Comparison of ENCODE assay signal across 9 mouse cellular contexts in genomic region chr16:38400311-38400960, GRCm38 (mm10). TPM values are rescaled to one million over a fixed set of nuclear protein-coding genes. Genes with fewer than 3 reads are reported as not detected.
A peak's percentile ranks its signal among the peaks of the same experiment; 100 is the strongest.
DNase-seq lines count a peak whose midpoint lies in the region; ATAC-seq and TF ChIP-seq lines count a peak whose summit lies in the region.
"Had no signal": no experiment of that assay in that cellular context is flagged by ENCODE, and none has a peak within 500 bp of the region (broad histone marks: within the 10 kb centered on the region; RNA-seq: fewer than 3 reads in every experiment).

No protein-coding gene starts in this region.

- no peaks in the 10 kb centered on the region for H3K27me3 ChIP-seq in heart, embryonic 11.5 days (ENCODE audit: control insufficient read depth, insufficient read depth, low read length)
- H3K27me3 ChIP-seq in ES-Bruce4 (ENCODE audit: control insufficient read depth, insufficient read depth, low read length, poor library complexity, severe bottlenecking): no peaks in the 10 kb centered on the region
- H3K27me3 ChIP-seq in heart, embryonic 16.5 days (ENCODE audit: control insufficient read depth, insufficient read depth, low read length): no peaks in the 10 kb centered on the region
- no peaks in the 10 kb centered on the region for H3K27me3 ChIP-seq in liver, embryonic 16.5 days (ENCODE audit: control insufficient read depth, insufficient read depth, low read depth, low read length)

- peak; percentile 39 for ATAC-seq in heart, embryonic 11.5 days (replicated peaks; ENCODE audit: insufficient number of reproducible peaks, low FRiP score, low TSS enrichment)
- no peak for ATAC-seq in heart, embryonic 16.5 days (replicated peaks; ENCODE audit: extremely low read depth, insufficient read depth, low FRiP score)
- no peak for ATAC-seq in liver, embryonic 16.5 days (ENCODE audit: low read depth)

- TF ChIP-seq EP300 in ES-Bruce4 (IDR thresholded peaks at IDR 0.05; ENCODE audit: insufficient read depth, low read depth, low read length): no peak

- intact Hi-C loops in heart, postnatal 36 days (cut with DNase I): no loop called here

- no peak for TF ChIP-seq CTCF in ES-Bruce4 (IDR thresholded peaks at IDR 0.05; ENCODE audit: low read depth, low read length)

- 70% methylated on average over 9 of the region's 9 CpGs for WGBS in heart, embryonic 11.5 days (ENCODE audit: insufficient replicate concordance)
- 78% methylated on average over 9 of the region's 9 CpGs for WGBS in heart, embryonic 16.5 days
- WGBS in liver, embryonic 16.5 days (ENCODE audit: insufficient replicate concordance): 69% methylated on average over 9 of the region's 9 CpGs

- no peak overlapping the region for H3K27ac ChIP-seq in heart, embryonic 11.5 days (ENCODE audit: low read depth, low read length)
- no peak overlapping the region for H3K27ac ChIP-seq in ES-Bruce4 (ENCODE audit: insufficient read depth, low read length)
- no peak overlapping the region for H3K27ac ChIP-seq in heart, embryonic 16.5 days (ENCODE audit: low read length)
- H3K27ac ChIP-seq in liver, embryonic 16.5 days (ENCODE audit: low read length): peak overlapping the region; percentile 75

- H3K9ac ChIP-seq in heart, embryonic 11.5 days (ENCODE audit: low read depth, low read length): peak overlapping the region; percentile 25
- peak overlapping the region; percentile 24; the same call in 1 of the 2 replicates for H3K9ac ChIP-seq in ES-Bruce4 (ENCODE audit: low read depth, poor library complexity, severe bottlenecking)
- peak overlapping the region; percentile 59 for H3K9ac ChIP-seq in heart, embryonic 16.5 days (ENCODE audit: low read length)
- H3K9ac ChIP-seq in liver, embryonic 16.5 days (ENCODE audit: low read depth, low read length): peak overlapping the region; percentile 3; the same call in 1 of the 2 replicates

- H3K9me3 ChIP-seq in heart, embryonic 11.5 days (replicated peaks; ENCODE audit: control insufficient read depth, low read length): no peaks in the 10 kb centered on the region
- no peaks in the 10 kb centered on the region for H3K9me3 ChIP-seq in ES-Bruce4 (replicated peaks; ENCODE audit: control insufficient read depth, insufficient read depth, low read length, poor library complexity, severe bottlenecking)
- H3K9me3 ChIP-seq in heart, embryonic 16.5 days (replicated peaks; ENCODE audit: control insufficient read depth, low read length): no peaks in the 10 kb centered on the region; the same call in 1 of the 2 replicates
- H3K9me3 ChIP-seq in liver, embryonic 16.5 days (replicated peaks; ENCODE audit: control insufficient read depth, low read length): no peaks in the 10 kb centered on the region

- H3K4me3 ChIP-seq in heart, embryonic 11.5 days (ENCODE audit: low read depth, low read length): peak overlapping the region; percentile 5
- no peak overlapping the region; the same call in 1 of the 2 replicates for H3K4me3 ChIP-seq in ES-Bruce4 (ENCODE audit: low read depth, low read length)
- H3K4me3 ChIP-seq in heart, embryonic 16.5 days (ENCODE audit: low read length): peak overlapping the region; percentile 32
- no peak overlapping the region for H3K4me3 ChIP-seq in liver, embryonic 16.5 days (ENCODE audit: low read depth, low read length)

- no peaks in the 10 kb centered on the region for H3K36me3 ChIP-seq in heart, embryonic 11.5 days (ENCODE audit: control insufficient read depth, insufficient read depth, low read length)
- H3K36me3 ChIP-seq in ES-Bruce4 (ENCODE audit: control insufficient read depth, insufficient read depth, low read length, poor library complexity, severe bottlenecking): no peaks in the 10 kb centered on the region
- no peaks in the 10 kb centered on the region for H3K36me3 ChIP-seq in heart, embryonic 16.5 days (ENCODE audit: control insufficient read depth, insufficient read depth)
- no peaks in the 10 kb centered on the region for H3K36me3 ChIP-seq in liver, embryonic 16.5 days (ENCODE audit: control insufficient read depth, insufficient read depth)

- no peak for TF ChIP-seq POLR2A in ES-Bruce4 (IDR thresholded peaks at IDR 0.05; ENCODE audit: insufficient read depth, low read length)

- peaks cover 14% of the 10 kb centered on the region for H3K4me1 ChIP-seq in heart, embryonic 11.5 days (ENCODE audit: control insufficient read depth, insufficient read depth, low read length)
- peaks cover 4% of the 10 kb centered on the region for H3K4me1 ChIP-seq in ES-Bruce4 (ENCODE audit: control insufficient read depth, insufficient read depth, low read length)
- peaks cover 24% of the 10 kb centered on the region for H3K4me1 ChIP-seq in heart, embryonic 16.5 days (ENCODE audit: control insufficient read depth, insufficient read depth, low read length)
- H3K4me1 ChIP-seq in liver, embryonic 16.5 days (ENCODE audit: control insufficient read depth, low read depth, low read length): peaks cover 16% of the 10 kb centered on the region

- no peak for DNase-seq in heart, postnatal 36 days
- no peak for DNase-seq in Muller cell, postnatal 12 days (ENCODE audit: inconsistent ontology term)
- no peak for DNase-seq in right cerebral cortex, adult 18-20 months
- DNase-seq in cerebellum, adult 11 months: no peak

- H3K4me2 ChIP-seq in heart, embryonic 11.5 days: peak overlapping the region; percentile 61
- peak overlapping the region; percentile 59 for H3K4me2 ChIP-seq in heart, embryonic 16.5 days (ENCODE audit: low read depth, low read length)
- H3K4me2 ChIP-seq in liver, embryonic 16.5 days (ENCODE audit: low read depth, low read length): 0 out of 2 replicates have a peak overlapping the region, but pooled peaks have one; percentile 41

RNA-seq across cellular contexts. Expression of gene Pla1a, which starts 32.5 kb away (rescaled TPM):
- 0.25 and 0.43 TPM in 2 replicates for polyA plus RNA-seq in heart, embryonic 11.5 days (2014; fragmentation: Nextera tagmentation; extraction: Ambion mirVana)
- 10 to 100 TPM in 1 of 2 experiments, 1 to 10 TPM in 1; 9.1 to 10.1 TPM for total RNA-seq in heart, postnatal 36 days (2021)
- 1.9 and 2.5 TPM in 2 replicates for polyA plus RNA-seq in ES-Bruce4 (2011; ENCODE audit: insufficient read depth, insufficient read length, low read depth, missing spikeins)
- polyA plus RNA-seq in heart, embryonic 16.5 days (2015; fragmentation: Nextera tagmentation; extraction: Ambion mirVana): 3.6 and 4.2 TPM in 2 replicates
- polyA plus RNA-seq in liver, embryonic 16.5 days (2015; fragmentation: Nextera tagmentation; extraction: Ambion mirVana): 34.8 and 40.4 TPM in 2 replicates

RNA-seq across cellular contexts. Expression of gene Popdc2, which starts 38.4 kb away (rescaled TPM):
- 292 and 312 TPM in 2 replicates for polyA plus RNA-seq in heart, embryonic 11.5 days (2014; fragmentation: Nextera tagmentation; extraction: Ambion mirVana)
- total RNA-seq in heart, postnatal 36 days (2021): 100 to 1,000 TPM; 442 to 516 TPM
- not detected in 2 replicates for polyA plus RNA-seq in ES-Bruce4 (2011; ENCODE audit: insufficient read depth, insufficient read length, low read depth, missing spikeins)
- 421 and 423 TPM in 2 replicates for polyA plus RNA-seq in heart, embryonic 16.5 days (2015; fragmentation: Nextera tagmentation; extraction: Ambion mirVana)
- 21.8 and 26.4 TPM in 2 replicates for polyA plus RNA-seq in liver, embryonic 16.5 days (2015; fragmentation: Nextera tagmentation; extraction: Ambion mirVana)

RNA-seq across cellular contexts. Expression of gene Adprh, which starts 52.1 kb away (rescaled TPM):
- 99.7 and 101 TPM in 2 replicates for polyA plus RNA-seq in heart, embryonic 11.5 days (2014; fragmentation: Nextera tagmentation; extraction: Ambion mirVana)
- 10 to 100 TPM; 22.8 to 23.1 TPM for total RNA-seq in heart, postnatal 36 days (2021)
- 50.7 and 51.3 TPM in 2 replicates for polyA plus RNA-seq in ES-Bruce4 (2011; ENCODE audit: insufficient read depth, insufficient read length, low read depth, missing spikeins)
- 87.6 and 88.6 TPM in 2 replicates for polyA plus RNA-seq in heart, embryonic 16.5 days (2015; fragmentation: Nextera tagmentation; extraction: Ambion mirVana)
- 28.8 and 31.0 TPM in 2 replicates for polyA plus RNA-seq in liver, embryonic 16.5 days (2015; fragmentation: Nextera tagmentation; extraction: Ambion mirVana)

RNA-seq across cellular contexts. Expression of gene Gm21987, which starts 53.6 kb away (rescaled TPM):
- 2.4 and 3.4 TPM in 2 replicates for polyA plus RNA-seq in heart, embryonic 11.5 days (2014; fragmentation: Nextera tagmentation; extraction: Ambion mirVana)
- not detected for total RNA-seq in heart, postnatal 36 days (2021)
- not detected in 2 replicates for polyA plus RNA-seq in ES-Bruce4 (2011; ENCODE audit: insufficient read depth, insufficient read length, low read depth, missing spikeins)
- polyA plus RNA-seq in heart, embryonic 16.5 days (2015; fragmentation: Nextera tagmentation; extraction: Ambion mirVana): 2.3 and 4.6 TPM in 2 replicates
- not detected in 2 replicates for polyA plus RNA-seq in liver, embryonic 16.5 days (2015; fragmentation: Nextera tagmentation; extraction: Ambion mirVana)
- total RNA-seq: neutrophil, adult 5-6 weeks had no signal

RNA-seq across cellular contexts. Expression of gene Cox17, which starts 53.6 kb away (rescaled TPM):
- polyA plus RNA-seq in heart, embryonic 11.5 days (2014; fragmentation: Nextera tagmentation; extraction: Ambion mirVana): 289 and 314 TPM in 2 replicates
- total RNA-seq in heart, postnatal 36 days (2021): 100 to 1,000 TPM; 313 to 334 TPM
- polyA plus RNA-seq in ES-Bruce4 (2011; ENCODE audit: insufficient read depth, insufficient read length, low read depth, missing spikeins): 218 and 226 TPM in 2 replicates
- 256 and 261 TPM in 2 replicates for polyA plus RNA-seq in heart, embryonic 16.5 days (2015; fragmentation: Nextera tagmentation; extraction: Ambion mirVana)
- 209 and 258 TPM in 2 replicates for polyA plus RNA-seq in liver, embryonic 16.5 days (2015; fragmentation: Nextera tagmentation; extraction: Ambion mirVana)

Comparison
In these comparisons a context has a peak if more than half of its experiments do, and no peak if none do; other contexts are left out.
1. H3K4me3 ChIP-seq: peak in heart, embryonic 11.5 days (single experiment) and heart, embryonic 16.5 days (single experiment); none in ES-Bruce4 (single experiment) and liver, embryonic 16.5 days (single experiment).
2. H3K9ac ChIP-seq: peak in every context shown above with its lines; median percentile 59 in heart, embryonic 16.5 days; 25 in heart, embryonic 11.5 days; 24 in ES-Bruce4; 3 in liver, embryonic 16.5 days.
3. RNA of gene Popdc2, which starts 38.4 kb away (polyA plus RNA-seq): 421 to 423 TPM in heart, embryonic 16.5 days, 292 to 312 TPM in heart, embryonic 11.5 days and 21.8 to 26.4 TPM in liver, embryonic 16.5 days; not detected in ES-Bruce4; every median in the first group is over 10 times any median in the second.
4. Peak in every context shown above with its lines, with median percentiles within 50 percentile points of each other: H3K4me2 ChIP-seq.